Mouse (Mus musculus) frontal cortex, postnatal 14 days (tissue): ENCODE measurements around the gene Rgcc.
A peak's percentile ranks its signal among the peaks of the same experiment; 100 is the strongest.

ENCODE experiments used
- DNase-seq, 2 experiments: peaks; one replicate each; pipeline ENCODE4 v3.0.0; 2022; ENCODE audit warnings: low spot score in 2 of 2

Gene Rgcc

GRCm38 (mm10) chr14:79241656-79242385, 59.6 kb downstream of the Rgcc start:
- DNase-seq, result no peak

GRCm38 (mm10) chr14:79241057-79241570, 60.3 kb downstream of the Rgcc start:
- no peak for DNase-seq

GRCm38 (mm10) chr14:79239402-79239801, 62.0 kb downstream of the Rgcc start:
- peak; percentile 41 to 52 for DNase-seq
